Mouse (Mus musculus) retina, embryonic 14.5 days (tissue): Measurements from ENCODE around the gene Tmcc3.

ENCODE experiments used
- DNase-seq: peaks from one replicate; pipeline ENCODE4 v3.0.0-alpha.2; 2015; ENCODE audit warnings: low spot score

Gene Tmcc3

DNA sequence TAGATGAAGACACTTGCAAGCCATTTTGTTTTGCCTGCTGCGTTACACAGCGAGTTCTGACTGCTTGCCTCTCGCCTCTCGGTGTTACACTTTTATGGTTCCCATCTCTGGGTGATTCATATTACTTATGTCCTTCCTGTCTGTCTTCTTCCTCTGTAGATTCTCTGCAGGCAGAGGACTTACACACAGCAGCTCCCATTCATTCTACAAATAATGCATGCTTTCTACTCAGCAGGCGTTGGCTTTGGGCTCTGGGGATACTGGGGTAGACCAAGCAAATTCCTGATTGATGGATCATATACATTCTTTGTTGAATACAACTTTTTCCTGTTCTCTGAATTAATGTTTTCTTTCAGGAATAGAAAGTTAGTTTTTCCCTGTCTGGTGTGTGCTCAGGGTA is 161.8 kb downstream of the Tmcc3 start:
- DNase-seq = no peak

- no peak for DNase-seq
These were observed 162.4 kb downstream of the Tmcc3 start for GRCm38 (mm10) chr10:94474185-94474584.

DNA sequence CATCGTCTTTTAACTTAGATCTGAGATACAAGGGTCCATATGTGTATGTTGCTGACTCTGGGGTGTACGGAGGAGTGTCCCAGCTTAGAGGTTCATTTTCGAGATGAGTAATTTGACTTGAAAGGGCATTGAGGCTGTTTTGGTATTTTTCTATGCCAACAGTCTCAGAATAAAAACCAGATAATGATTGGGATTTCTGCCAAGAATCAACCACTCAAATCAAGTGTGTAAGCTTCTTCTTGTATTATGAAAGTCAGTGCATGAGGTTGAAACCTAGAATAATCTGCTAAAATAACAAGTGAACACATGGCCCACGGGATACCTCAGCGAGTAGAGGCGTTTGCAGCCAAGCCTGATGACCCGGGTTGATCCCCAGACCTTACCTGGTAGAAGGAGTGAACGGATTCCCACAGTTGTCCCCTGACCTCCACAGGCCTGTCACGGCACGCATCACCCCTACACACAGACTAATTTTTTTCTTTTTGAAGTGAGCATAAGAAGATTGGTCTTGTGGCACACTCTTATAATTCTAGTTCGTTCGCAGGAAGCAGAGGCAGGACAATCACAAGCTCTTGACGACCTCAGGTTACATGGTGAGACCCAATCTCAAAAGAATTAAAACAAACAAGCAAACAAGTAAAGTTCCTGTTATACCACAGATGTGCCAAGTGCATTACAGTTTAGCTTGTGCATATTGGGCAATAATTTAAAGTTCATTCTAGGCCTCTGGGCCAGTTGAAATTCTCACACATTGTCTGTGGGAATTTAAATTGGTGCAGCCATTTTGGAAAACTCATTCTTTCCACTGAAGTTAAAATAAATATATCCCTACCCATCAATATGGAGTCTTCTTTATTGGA is 165.8 kb downstream of the Tmcc3 start:
- DNase-seq = no peak

- DNase-seq = no peak
These were observed 167.9 kb downstream of the Tmcc3 start for GRCm38 (mm10) chr10:94479646-94480045.

DNA sequence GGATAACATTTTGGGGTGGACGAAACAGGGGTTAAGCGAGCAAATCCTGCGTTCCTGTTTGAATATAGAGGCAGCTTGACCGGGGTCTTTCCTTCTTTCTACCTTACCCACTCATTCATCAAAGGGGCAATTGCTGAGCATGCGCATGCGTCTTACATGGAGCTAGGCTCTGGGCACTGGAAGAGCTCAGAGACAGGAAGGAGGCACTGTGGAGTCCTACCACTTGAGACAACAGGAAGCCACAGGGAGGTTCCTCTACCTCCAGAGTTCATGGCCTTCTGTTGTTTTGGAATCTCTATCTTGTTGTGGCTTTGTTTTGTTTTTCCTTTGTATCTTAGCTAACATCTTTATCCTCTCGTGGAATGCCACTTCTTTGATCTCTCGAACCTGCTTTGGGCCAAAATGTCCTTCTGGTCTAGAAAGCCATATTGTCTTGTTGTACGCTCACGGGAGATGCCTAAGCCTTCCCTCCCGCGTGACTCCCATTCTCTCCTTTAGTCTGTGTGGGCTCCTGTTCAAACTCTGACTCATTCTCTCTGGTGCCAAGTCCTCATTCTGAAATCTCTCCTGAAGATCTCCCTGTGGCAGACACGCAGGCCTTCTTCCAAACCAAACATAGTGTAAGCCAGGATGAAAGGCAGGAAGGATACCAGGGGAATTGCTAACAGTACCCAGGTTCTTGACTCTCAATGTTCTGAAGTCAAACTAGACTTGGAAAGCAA is 168.8 kb downstream of the Tmcc3 start:
- DNase-seq = no peak

GRCm38 (mm10) chr10:94481613-94482012 is 169.9 kb downstream of the Tmcc3 start:
- DNase-seq = no peak

DNA sequence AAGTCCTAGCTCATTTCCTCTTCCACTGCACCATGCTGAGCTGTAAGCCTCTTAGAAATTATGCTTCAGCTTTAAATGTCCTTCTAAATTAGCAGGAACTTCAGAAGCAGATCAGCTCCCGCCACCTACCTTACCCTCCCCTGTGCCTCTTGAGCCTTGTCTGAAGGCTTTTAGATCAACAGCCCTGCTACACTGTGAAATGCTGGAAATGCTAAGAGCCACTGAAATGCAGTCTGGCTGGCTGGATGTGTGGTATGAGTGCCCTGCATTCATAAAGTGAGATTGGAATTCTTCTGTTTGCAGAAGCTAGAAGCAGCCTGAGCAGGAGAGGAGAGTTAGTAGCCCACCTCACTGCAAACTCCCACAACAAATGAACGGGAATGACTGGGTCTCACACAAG is 174.4 kb downstream of the Tmcc3 start:
- peak; percentile 8 for DNase-seq

GRCm38 (mm10) chr10:94489509-94489908 is 177.8 kb downstream of the Tmcc3 start:
- DNase-seq = no peak

GRCm38 (mm10) chr10:94491006-94491405 is 179.3 kb downstream of the Tmcc3 start:
- DNase-seq = no peak

- no peak for DNase-seq
These were observed 182.7 kb downstream of the Tmcc3 start for GRCm38 (mm10) chr10:94494403-94494846.

GRCm38 (mm10) chr10:94495496-94496235 is 183.9 kb downstream of the Tmcc3 start:
- DNase-seq = no peak

- no peak for DNase-seq
These were observed 185.2 kb downstream of the Tmcc3 start for GRCm38 (mm10) chr10:94496826-94497440.

- no peak for DNase-seq
These were observed 188.6 kb downstream of the Tmcc3 start for GRCm38 (mm10) chr10:94500210-94500876.

DNA sequence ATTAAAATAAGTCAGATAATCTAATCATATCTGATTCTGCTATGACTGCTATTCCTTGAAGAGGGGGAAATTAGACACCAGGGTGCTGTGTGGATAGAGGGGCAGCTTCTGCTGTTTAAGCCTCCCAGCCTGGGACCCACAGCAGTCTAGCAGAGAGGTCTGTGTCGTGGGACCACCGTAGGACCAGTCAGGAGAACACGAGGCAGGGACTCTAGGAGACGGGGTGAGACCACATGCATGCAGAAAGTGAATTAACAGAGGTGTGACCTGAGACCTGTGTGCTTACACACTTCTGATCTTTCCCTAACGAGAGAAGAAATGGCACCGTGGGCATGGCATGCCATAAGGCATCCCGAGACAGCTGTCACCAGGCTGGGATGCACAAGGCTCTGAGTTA is 189.1 kb downstream of the Tmcc3 start:
- no peak for DNase-seq

- no peak for DNase-seq
These were observed 190.0 kb downstream of the Tmcc3 start for GRCm38 (mm10) chr10:94501796-94502195.

DNA sequence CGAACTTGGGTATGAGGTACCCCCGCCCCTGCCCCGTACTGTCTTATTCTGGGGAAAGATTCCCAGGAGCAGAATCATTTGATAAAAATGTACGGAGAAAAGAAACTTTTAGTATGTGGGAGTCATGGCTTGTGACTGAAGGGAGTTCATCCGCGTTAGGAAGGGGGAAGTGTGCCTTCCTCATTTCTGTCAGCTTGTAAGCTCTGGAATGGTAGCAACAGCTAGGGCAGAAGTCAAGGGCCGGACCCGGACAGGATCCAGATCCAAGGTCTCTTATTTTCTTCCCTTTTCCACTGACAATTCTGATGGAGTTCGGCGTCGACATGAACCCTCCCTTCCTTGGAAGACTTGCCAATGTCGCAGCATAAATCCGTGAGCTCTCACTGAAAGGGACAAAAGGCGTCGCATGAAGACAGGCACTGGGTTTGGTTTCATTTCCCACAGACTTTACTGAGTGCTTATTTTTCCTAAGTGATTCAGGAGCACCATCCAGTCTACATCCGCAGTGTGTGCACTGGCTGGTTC is 193.6 kb downstream of the Tmcc3 start:
- no peak for DNase-seq

GRCm38 (mm10) chr10:94508863-94509262 is 197.1 kb downstream of the Tmcc3 start:
- no peak for DNase-seq

DNA sequence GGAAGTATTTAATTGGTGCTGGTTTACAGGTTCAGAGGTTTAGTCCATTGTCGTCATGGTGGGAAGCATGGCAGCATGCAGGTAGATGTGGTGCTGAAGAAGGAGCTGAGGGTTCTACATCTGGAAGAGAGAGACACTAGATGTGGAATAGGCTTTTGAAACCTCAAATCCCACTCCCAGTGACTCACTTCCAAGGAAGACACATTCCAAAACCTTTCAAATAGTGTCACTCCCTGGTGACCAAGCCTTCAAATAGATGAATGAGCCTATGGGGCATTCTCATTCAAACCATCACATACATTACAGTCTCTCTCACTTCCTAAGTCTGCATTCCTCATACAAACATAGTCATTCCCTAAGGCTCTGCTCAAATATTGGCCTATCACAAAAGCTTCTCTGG is 201.0 kb downstream of the Tmcc3 start:
- DNase-seq = no peak

DNA sequence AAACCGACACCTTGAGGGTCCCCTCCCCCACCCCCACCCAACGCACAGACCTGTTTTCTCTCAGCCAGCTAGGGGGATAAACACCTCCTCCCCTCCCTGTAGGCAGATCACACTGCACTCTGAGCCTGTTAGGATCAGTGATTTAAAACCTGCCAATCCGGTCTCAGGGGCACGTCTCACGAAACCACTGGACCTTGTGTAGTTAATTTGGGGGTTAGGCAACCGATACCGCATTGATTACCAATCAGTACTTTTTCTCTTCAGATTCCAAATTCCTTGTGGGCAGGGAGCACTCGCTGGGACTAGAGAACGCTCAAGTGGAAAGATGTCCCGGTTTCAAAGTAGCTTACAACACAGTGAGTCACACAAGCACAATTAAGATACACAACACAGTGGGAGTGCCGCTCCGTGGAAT is 202.3 kb downstream of the Tmcc3 start:
- DNase-seq = peak; percentile 50

- DNase-seq = peak; percentile 64
These were observed 202.9 kb downstream of the Tmcc3 start for GRCm38 (mm10) chr10:94514506-94515178.

DNA sequence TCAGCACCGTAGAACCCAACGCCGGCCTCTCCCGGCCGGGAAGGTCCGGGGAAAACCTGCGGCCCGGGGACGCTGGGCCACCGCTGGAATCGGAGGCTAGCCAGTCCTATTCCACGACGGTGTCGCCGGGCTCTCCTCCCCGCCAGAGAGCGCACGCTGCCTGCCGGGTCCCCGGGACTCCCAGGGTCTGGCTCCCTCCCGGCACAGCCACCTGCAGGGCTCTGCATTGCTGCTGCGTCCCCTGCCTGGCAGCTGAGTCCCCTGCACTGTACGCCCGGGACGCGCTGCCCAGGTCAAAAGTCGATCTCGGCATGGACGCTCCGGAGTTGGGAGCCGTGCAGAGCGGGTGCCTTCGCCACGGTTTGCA is 203.4 kb downstream of the Tmcc3 start:
- DNase-seq = peak; percentile 65
